In the genomic region with DNA sequence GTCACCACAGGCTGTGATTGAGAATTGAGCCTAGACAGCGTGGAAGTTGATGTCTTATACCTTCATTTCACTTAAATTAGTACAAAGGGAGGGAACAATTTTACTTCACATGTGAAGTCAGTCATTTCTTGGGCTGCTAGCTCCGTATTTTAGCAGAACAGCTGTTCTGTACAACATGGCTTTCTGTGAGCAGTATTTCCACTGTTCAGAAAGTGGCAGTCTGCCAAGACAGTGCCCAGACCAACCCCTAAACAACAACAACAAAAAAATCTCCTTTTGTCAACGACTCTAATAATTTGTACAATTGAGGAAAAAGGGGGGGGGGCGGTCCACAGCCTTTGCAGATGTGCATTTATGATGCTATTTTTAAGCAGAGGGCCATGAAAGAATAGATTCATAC, we compare ENCODE assay signal across 20 mouse cellular contexts.
DNase-seq lines count a peak whose midpoint lies in the region; ATAC-seq and TF ChIP-seq lines count a peak whose summit lies in the region.
"Had no signal": no experiment of that assay in that cellular context is flagged by ENCODE, and none has a peak within 500 bp of the region (broad histone marks: within the 10 kb centered on the region; RNA-seq: fewer than 3 reads in every experiment).

No protein-coding gene starts in this region.

- peaks cover 6% of the 10 kb centered on the region; the same call in 1 of the 2 replicates for H3K4me1 ChIP-seq in hindbrain, embryonic 15.5 days (replicated peaks)
- no peaks in the 10 kb centered on the region for H3K4me1 ChIP-seq in hindbrain, embryonic 10.5 days (replicated peaks)
- no peaks in the 10 kb centered on the region for H3K4me1 ChIP-seq in midbrain, embryonic 14.5 days (ENCODE audit: control insufficient read depth, insufficient read depth, low read length)
- H3K4me1 ChIP-seq in midbrain, embryonic 16.5 days (ENCODE audit: control insufficient read depth, insufficient read depth, low read length): peaks cover 5% of the 10 kb centered on the region; the same call in 1 of the 2 replicates
- H3K4me1 ChIP-seq in forebrain, postnatal 0 days (ENCODE audit: insufficient read depth): no peaks in the 10 kb centered on the region
- H3K4me1 ChIP-seq: embryonic facial prominence, embryonic 15.5 days; heart, embryonic 15.5 days; liver, embryonic 12.5 days; lung, embryonic 15.5 days; neural tube, embryonic 12.5 days had no signal

- no peak for ATAC-seq in hindbrain, embryonic 15.5 days (ENCODE audit: low FRiP score, low read depth)
- ATAC-seq in midbrain, embryonic 14.5 days (ENCODE audit: low FRiP score, low TSS enrichment): no peak
- no peak for ATAC-seq in midbrain, embryonic 16.5 days
- peak; percentile 34; the same call in 1 of the 2 replicates for ATAC-seq in forebrain, postnatal 0 days
- ATAC-seq in erythroid progenitor cell, adult 5-6 weeks (replicated peaks; ENCODE audit: low FRiP score, poor library complexity, severe bottlenecking): no peak
- ATAC-seq: liver, embryonic 12.5 days had no signal

- no peaks in the 10 kb centered on the region for H3K27me3 ChIP-seq in hindbrain, embryonic 15.5 days
- H3K27me3 ChIP-seq in hindbrain, embryonic 10.5 days (ENCODE audit: insufficient read depth, poor library complexity, severe bottlenecking): no peaks in the 10 kb centered on the region
- H3K27me3 ChIP-seq in midbrain, embryonic 14.5 days (ENCODE audit: control insufficient read depth, insufficient read depth, low read length): no peaks in the 10 kb centered on the region
- no peaks in the 10 kb centered on the region for H3K27me3 ChIP-seq in midbrain, embryonic 16.5 days (ENCODE audit: control insufficient read depth, insufficient read depth, low read depth, low read length)
- H3K27me3 ChIP-seq in forebrain, postnatal 0 days (ENCODE audit: insufficient read depth, low read length): no peaks in the 10 kb centered on the region
- H3K27me3 ChIP-seq: embryonic facial prominence, embryonic 15.5 days; heart, embryonic 15.5 days; liver, embryonic 12.5 days; lung, embryonic 15.5 days; neural tube, embryonic 12.5 days had no signal

- no peak for DNase-seq in hindbrain, embryonic 10.5 days (ENCODE audit: low spot score)
- DNase-seq in midbrain, embryonic 14.5 days: peak; percentile 51
- DNase-seq in brain, embryonic 14.5 days (ENCODE audit: low read depth): peak; percentile 89
- DNase-seq in forebrain, postnatal 0 days: peak; percentile 65
- DNase-seq: adrenal gland, postnatal 14 days; cerebellum, adult 9-10 months; gastrocnemius, postnatal 14 days; heart, adult 2 months; kidney, adult 18-20 months; kidney, postnatal 14 days; spleen, adult 18-20 months; thymus, adult 2 months had no signal

- WGBS in hindbrain, embryonic 15.5 days: 51% methylated on average over 4 of the region's 4 CpGs
- WGBS in hindbrain, embryonic 10.5 days: 86% methylated on average over 4 of the region's 4 CpGs
- WGBS in midbrain, embryonic 14.5 days: 71% methylated on average over 4 of the region's 4 CpGs
- WGBS in midbrain, embryonic 16.5 days: 57% methylated on average over 4 of the region's 4 CpGs
- 29% methylated on average over 4 of the region's 4 CpGs for WGBS in forebrain, postnatal 0 days

- no peak overlapping the region for H3K4me2 ChIP-seq in hindbrain, embryonic 15.5 days
- H3K4me2 ChIP-seq in midbrain, embryonic 14.5 days (ENCODE audit: low read length): no peak overlapping the region
- H3K4me2 ChIP-seq in midbrain, embryonic 16.5 days (ENCODE audit: low read length): no peak overlapping the region
- no peak overlapping the region for H3K4me2 ChIP-seq in forebrain, postnatal 0 days (ENCODE audit: low read depth)
- H3K4me2 ChIP-seq: embryonic facial prominence, embryonic 15.5 days; heart, embryonic 15.5 days; liver, embryonic 12.5 days; lung, embryonic 15.5 days; neural tube, embryonic 12.5 days had no signal

- no peak overlapping the region for H3K9ac ChIP-seq in hindbrain, embryonic 15.5 days
- H3K9ac ChIP-seq in midbrain, embryonic 14.5 days (replicated peaks; ENCODE audit: low read length): no peak overlapping the region
- H3K9ac ChIP-seq in midbrain, embryonic 16.5 days (ENCODE audit: low read depth, low read length): no peak overlapping the region
- no peak overlapping the region for H3K9ac ChIP-seq in forebrain, postnatal 0 days
- H3K9ac ChIP-seq: embryonic facial prominence, embryonic 15.5 days; heart, embryonic 15.5 days; liver, embryonic 12.5 days; lung, embryonic 15.5 days; neural tube, embryonic 12.5 days had no signal

- TF ChIP-seq POLR2A in brain, embryonic 14.5 days (IDR thresholded peaks at IDR 0.05; ENCODE audit: borderline replicate concordance, extremely low read depth, insufficient read depth, insufficient read length, poor library complexity, severe bottlenecking): no peak

- H3K27ac ChIP-seq in hindbrain, embryonic 15.5 days (replicated peaks): peak overlapping the region; percentile 40; the same call in 1 of the 2 replicates
- no peak overlapping the region for H3K27ac ChIP-seq in hindbrain, embryonic 10.5 days
- 0 out of 2 replicates have a peak overlapping the region, but pooled peaks have one; percentile 14 for H3K27ac ChIP-seq in midbrain, embryonic 14.5 days (replicated peaks; ENCODE audit: low read depth, low read length)
- no peak overlapping the region for H3K27ac ChIP-seq in midbrain, embryonic 16.5 days (ENCODE audit: low read length)
- peak overlapping the region; percentile 50; the same call in 1 of the 2 replicates for H3K27ac ChIP-seq in forebrain, postnatal 0 days (ENCODE audit: low read depth, low read length)
- H3K27ac ChIP-seq: embryonic facial prominence, embryonic 15.5 days; heart, adult 2 months; heart, embryonic 15.5 days; liver, embryonic 12.5 days; lung, embryonic 15.5 days; neural tube, embryonic 12.5 days had no signal

- H3K4me3 ChIP-seq in hindbrain, embryonic 15.5 days: no peak overlapping the region
- no peak overlapping the region for H3K4me3 ChIP-seq in hindbrain, embryonic 10.5 days
- no peak overlapping the region for H3K4me3 ChIP-seq in midbrain, embryonic 14.5 days (replicated peaks; ENCODE audit: low read depth, low read length)
- no peak overlapping the region for H3K4me3 ChIP-seq in midbrain, embryonic 16.5 days (ENCODE audit: low read depth, low read length)
- H3K4me3 ChIP-seq in forebrain, postnatal 0 days (ENCODE audit: low read depth, low read length): no peak overlapping the region
- H3K4me3 ChIP-seq: embryonic facial prominence, embryonic 15.5 days; heart, adult 2 months; heart, embryonic 15.5 days; liver, embryonic 12.5 days; lung, embryonic 15.5 days; neural tube, embryonic 12.5 days had no signal

- TF ChIP-seq CTCF in brain, embryonic 14.5 days (IDR thresholded peaks at IDR 0.05; ENCODE audit: borderline replicate concordance, extremely low read depth, insufficient read depth, insufficient read length): no peak
- TF ChIP-seq CTCF in forebrain, postnatal 0 days (IDR thresholded peaks at IDR 0.05; ENCODE audit: low read depth): no peak

- no peaks in the 10 kb centered on the region for H3K9me3 ChIP-seq in hindbrain, embryonic 15.5 days
- H3K9me3 ChIP-seq in hindbrain, embryonic 10.5 days: no peaks in the 10 kb centered on the region
- H3K9me3 ChIP-seq in midbrain, embryonic 14.5 days (ENCODE audit: control insufficient read depth, low read length): no peaks in the 10 kb centered on the region
- no peaks in the 10 kb centered on the region for H3K9me3 ChIP-seq in midbrain, embryonic 16.5 days (replicated peaks; ENCODE audit: control insufficient read depth, low read length, poor library complexity, severe bottlenecking)
- H3K9me3 ChIP-seq in forebrain, postnatal 0 days (ENCODE audit: low read length): no peaks in the 10 kb centered on the region
- H3K9me3 ChIP-seq: embryonic facial prominence, embryonic 15.5 days; heart, embryonic 15.5 days; liver, embryonic 12.5 days; lung, embryonic 15.5 days; neural tube, embryonic 12.5 days had no signal

- no peaks in the 10 kb centered on the region for H3K36me3 ChIP-seq in hindbrain, embryonic 15.5 days
- H3K36me3 ChIP-seq in hindbrain, embryonic 10.5 days: 0 out of 2 replicates have a peak, but pooled peaks cover 3% of the 10 kb centered on the region
- H3K36me3 ChIP-seq in midbrain, embryonic 14.5 days (ENCODE audit: control insufficient read depth, insufficient read depth, low read length): no peaks in the 10 kb centered on the region
- H3K36me3 ChIP-seq in midbrain, embryonic 16.5 days (ENCODE audit: control insufficient read depth, insufficient read depth, low read length): no peaks in the 10 kb centered on the region
- H3K36me3 ChIP-seq in forebrain, postnatal 0 days (ENCODE audit: insufficient read depth): no peaks in the 10 kb centered on the region
- H3K36me3 ChIP-seq: embryonic facial prominence, embryonic 15.5 days; heart, embryonic 15.5 days; liver, embryonic 12.5 days; lung, embryonic 15.5 days; neural tube, embryonic 12.5 days had no signal

Comparison
In these comparisons a context has a peak if more than half of its experiments do, and no peak if none do; other contexts are left out.
1. H3K27ac ChIP-seq: peak in hindbrain, embryonic 15.5 days (single experiment), midbrain, embryonic 14.5 days (single experiment) and forebrain, postnatal 0 days (single experiment); none in hindbrain, embryonic 10.5 days (single experiment) and midbrain, embryonic 16.5 days (single experiment).